Mouse (Mus musculus): Measurements from ENCODE around the gene S1pr1. TPM values are rescaled to one million over a fixed set of nuclear protein-coding genes. Genes with fewer than 3 reads are reported as not detected.

Gene S1pr1
- total RNA-seq, 4 experiments from 2014 or later: 10.6 to 15.0 (median 13.7) TPM

DNA sequence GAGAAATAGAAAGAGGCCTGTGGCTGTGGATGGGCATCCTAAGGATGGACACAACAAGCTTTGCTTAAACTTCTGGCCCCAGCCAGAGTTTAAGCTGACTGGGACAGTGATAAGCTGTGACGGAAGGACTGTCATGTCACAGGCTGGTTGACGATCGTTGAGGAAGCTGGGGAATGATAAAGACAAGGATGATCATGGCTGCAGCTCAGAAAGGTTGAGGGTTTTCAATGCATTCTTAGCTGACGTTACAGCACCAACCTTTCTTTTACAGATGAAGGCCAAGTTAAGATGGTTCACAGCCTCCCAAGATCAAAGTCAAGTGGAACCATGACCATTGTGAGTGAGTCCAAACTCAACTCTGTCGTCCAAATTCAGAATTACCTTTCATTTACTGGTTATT, 40.2 kb downstream of the S1pr1 start:
- DNase-seq (ENCODE audit: low spot score in 2 of 2): no peak

DNA sequence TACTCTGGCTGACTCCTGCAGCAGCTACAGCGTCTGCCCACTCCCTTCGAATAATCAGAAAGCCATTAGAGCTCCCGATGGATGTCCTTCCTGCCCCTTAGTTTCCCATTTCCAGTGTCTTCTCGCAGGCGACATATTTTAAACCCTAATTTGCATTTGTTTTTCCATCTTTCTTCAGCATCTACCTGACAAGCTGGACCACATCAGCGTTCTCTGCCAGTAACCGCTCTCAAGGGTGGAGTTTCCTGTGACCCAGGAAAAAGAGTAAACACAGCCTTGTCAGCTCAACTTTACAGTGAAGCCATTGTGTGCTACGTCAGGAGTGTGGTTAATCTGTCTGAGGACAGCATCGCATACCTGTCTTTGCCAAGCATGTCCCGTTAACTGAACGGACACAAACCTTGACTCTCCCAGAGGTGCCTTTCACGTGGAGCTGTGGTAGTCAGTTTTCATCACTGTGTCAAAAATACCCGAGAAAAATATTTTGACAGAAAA, 41.2 kb downstream of the S1pr1 start:
- no peak for DNase-seq (ENCODE audit: low spot score in 2 of 2)

DNA sequence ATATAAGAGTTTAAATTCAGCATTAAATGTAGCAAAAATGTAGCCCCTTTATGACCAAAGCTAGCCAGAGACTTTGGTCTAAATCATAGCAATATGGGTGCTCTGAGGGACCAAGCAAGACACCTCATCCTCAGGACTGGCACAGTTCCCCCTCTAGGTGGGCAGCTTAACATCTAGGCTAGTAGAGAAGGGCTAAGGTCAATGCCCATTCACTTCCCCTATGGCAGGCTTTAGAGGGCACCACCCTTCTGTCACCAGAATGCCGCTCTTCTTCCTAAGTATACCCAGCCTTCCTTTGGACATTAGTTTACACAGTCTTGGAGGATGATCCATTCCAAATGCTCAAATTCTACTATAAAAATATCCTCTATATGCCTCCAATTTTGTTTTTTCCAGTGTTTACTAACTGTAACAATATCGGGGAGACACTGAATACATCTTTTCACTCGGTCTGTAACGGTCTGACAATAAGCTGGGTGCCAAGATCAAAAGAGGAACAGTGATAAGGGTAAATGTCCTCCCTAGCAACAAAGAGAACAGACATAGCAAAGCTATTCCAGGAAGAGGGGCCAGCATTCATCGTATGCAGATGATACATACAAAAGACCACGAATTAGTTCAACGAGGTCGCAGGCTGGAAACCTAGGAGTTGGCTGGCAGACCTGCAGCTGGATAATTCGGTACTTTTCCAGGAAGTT, 41.8 kb downstream of the S1pr1 start:
- no peak for DNase-seq (ENCODE audit: low spot score in 2 of 2)

DNA sequence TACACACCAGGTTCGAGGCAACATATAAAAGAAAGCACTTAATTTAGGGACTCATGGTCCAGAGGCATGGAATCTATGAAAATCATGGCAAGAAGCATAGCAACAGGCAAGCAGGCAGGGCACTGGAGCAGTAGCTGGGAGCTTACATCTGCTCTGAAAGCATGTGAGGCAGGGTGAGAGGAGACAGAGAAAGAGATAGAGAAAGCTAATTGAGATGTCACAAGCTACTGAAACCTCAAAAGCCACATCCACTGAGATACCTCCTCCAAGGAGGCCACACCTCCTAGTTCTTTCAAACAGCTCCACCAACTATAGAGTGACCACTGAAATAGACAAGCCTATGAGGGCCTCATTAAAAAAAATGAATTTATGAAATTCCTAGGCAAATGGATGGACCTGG, 45.6 kb downstream of the S1pr1 start:
- no peak for DNase-seq (ENCODE audit: low spot score in 2 of 2)

DNA sequence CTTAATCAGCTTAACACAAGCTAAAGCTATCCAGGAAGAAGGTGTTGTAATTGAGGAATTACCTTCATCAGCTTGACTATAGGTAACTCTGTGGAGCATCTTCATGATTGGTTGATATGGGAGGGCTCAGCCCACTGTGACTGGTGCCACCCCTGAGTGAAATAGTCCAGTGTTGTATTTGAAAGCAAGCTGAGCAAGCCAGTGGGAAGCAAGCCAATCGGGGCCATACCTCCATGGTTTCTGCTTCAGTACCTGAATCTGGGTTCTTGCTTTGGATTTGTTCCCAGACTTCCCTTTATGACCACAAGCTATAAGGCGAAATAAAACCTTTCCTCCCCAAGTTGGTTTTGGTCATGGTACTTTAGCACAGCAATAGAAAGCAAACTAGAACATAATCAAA, 47.7 kb downstream of the S1pr1 start:
- no peak for DNase-seq (ENCODE audit: low spot score in 2 of 2)

DNA sequence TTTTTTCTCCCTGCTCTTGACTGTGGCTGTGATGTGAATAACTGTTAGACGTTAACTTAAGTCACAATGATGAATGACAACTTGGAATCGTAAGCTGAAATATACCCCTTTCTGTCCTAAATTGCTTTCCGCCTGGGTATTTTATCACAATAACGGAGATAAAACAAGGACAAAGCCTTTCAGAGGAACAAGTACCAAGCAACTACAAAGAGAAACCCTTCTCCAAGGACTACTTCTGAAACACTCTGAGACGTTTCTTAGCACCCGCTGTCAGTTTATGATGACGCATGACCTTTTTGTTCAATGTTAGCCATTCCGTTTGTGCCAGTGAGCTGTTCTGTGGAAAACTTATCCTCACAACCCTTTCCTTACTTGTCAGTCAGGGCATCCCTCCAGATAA, 48.3 kb downstream of the S1pr1 start:
- no peak for DNase-seq (ENCODE audit: low spot score in 2 of 2)

DNA sequence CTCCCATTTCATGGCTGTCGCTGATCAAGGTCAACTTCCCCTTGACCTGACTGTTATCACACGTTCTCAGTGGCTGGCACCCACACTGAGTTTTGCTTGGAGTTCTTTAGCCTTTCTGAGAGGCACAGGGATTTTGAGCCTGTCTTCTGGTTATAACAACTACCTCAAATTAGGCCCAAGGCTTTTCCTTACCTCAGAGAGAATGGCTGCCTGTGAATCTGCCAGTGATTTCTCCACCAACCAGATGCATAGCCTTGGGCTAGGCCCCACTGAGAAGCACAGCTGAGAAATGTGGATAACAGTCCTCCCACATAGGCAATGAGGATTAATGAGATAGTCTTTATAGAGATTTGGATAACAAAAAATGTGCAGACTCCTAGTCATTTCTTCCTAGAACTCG, 50.4 kb downstream of the S1pr1 start:
- DNase-seq (ENCODE audit: low spot score in 2 of 2): no peak

DNA sequence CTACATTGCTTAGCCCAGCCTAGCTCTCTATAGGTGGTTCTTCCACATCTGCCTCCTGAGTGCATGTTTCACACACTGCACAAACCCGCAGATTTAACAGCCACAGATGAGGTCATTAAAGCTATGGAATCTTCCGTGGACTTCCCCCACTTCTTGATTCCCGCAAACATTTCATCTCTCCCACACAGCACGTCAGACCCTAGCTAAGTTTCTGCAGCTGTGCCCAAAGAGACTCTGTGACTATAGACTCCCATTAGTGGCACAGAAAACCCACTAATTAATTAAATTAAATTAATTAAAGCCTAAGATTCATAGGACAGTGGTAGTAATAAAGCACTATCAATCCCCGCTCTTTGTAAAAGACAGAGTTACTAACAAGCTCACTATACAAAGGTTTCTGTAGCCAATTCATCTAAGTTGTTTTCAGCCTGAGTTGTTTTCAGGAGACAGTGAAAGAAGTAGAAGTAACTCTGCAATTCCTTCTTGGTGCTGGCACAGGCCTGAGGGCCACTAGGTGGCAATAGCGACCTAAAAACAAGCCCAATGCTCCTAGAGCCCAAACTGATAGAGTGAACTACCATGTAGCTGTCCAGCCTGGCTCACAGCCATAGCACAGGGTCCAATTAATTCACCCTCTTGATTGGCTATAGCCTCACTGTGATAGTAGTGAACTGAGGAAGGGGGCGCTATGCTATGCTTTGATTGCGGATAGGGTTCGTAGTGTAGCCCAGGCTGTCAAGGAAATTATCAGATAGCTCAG, 54.0 kb downstream of the S1pr1 start:
- DNase-seq (ENCODE audit: low spot score in 2 of 2): peak in 1 of 2 experiments; percentile 20

Other genes starting within 250 kb of the S1pr1 start
- gene Dph5, start 172.8 kb upstream of the S1pr1 start, total RNA-seq (2022): 1 to 10 TPM; 5.5 to 8.0 (median 7.2) TPM